Mouse (Mus musculus): ENCODE data around the gene Minos1. TPM values are rescaled to one million over a fixed set of nuclear protein-coding genes. Genes with fewer than 3 reads are reported as not detected.

Gene Minos1
- 100 to 1,000 TPM; 452 to 469 TPM for polyA plus RNA-seq (2017; shearing (Covaris generic))

GRCm38 (mm10) chr4:139130701-139131549, at the start of gene Minos1:
TSS of gene Minos1 (minus strand) at chr4:139131113.

GRCm38 (mm10) chr4:139092356-139093195, 38.3 kb downstream of the Minos1 start, which contains the start of gene Nbl1:
TSS of gene Nbl1 (minus strand) at chr4:139092993.

GRCm38 (mm10) chr4:139075041-139075711, 55.7 kb downstream of the Minos1 start, which contains the start of gene Htr6:
TSS of gene Htr6 (minus strand) at chr4:139075570.

Other genes starting within 250 kb of the Minos1 start
- 1 to 10 TPM; 4.2 to 4.7 TPM for gene Otud3, start 217.2 kb downstream of the Minos1 start, polyA plus RNA-seq (2017; shearing (Covaris generic))
- under 1 TPM in 1 of 2 experiments, not detected in 1; 0.14 TPM for gene Rnf186, start 164.0 kb downstream of the Minos1 start, polyA plus RNA-seq (2017; shearing (Covaris generic))
- gene Tmco4, start 158.2 kb downstream of the Minos1 start, polyA plus RNA-seq (2017; shearing (Covaris generic)) = 10 to 100 TPM; 28.2 to 30.8 TPM
- gene Htr6, start 55.5 kb downstream of the Minos1 start, polyA plus RNA-seq (2017; shearing (Covaris generic)) = under 1 TPM in 1 of 2 experiments, not detected in 1; 0.12 TPM
- gene Nbl1, start 38.1 kb downstream of the Minos1 start, polyA plus RNA-seq (2017; shearing (Covaris generic)) = under 1 TPM; 0.26 to 0.52 TPM
- 100 to 1,000 TPM; 688 to 813 TPM for gene Capzb, start 61.8 kb upstream of the Minos1 start, polyA plus RNA-seq (2017; shearing (Covaris generic))
- gene Pqlc2, start 179.6 kb upstream of the Minos1 start, polyA plus RNA-seq (2017; shearing (Covaris generic)) = 10 to 100 TPM; 11.2 to 11.9 TPM
- 10 to 100 TPM; 19.2 to 21.8 TPM for gene Akr7a5, start 179.6 kb upstream of the Minos1 start, polyA plus RNA-seq (2017; shearing (Covaris generic))
- 10 to 100 TPM; 69.0 to 94.3 TPM for gene Mrto4, start 221.5 kb upstream of the Minos1 start, polyA plus RNA-seq (2017; shearing (Covaris generic))
- gene Emc1, start 221.5 kb upstream of the Minos1 start, polyA plus RNA-seq (2017; shearing (Covaris generic)) = 10 to 100 TPM; 25.6 to 33.7 TPM
- gene Ubr4, start 221.5 kb upstream of the Minos1 start, polyA plus RNA-seq (2017; shearing (Covaris generic)) = 10 to 100 TPM; 45.7 to 63.4 TPM